Mouse (Mus musculus) cerebellum, adult 2 months (tissue): ENCODE results near the gene Fn1.

Experiments
- CTCF ChIP-seq: fragments of 200-500 bp; IDR thresholded peaks from 2 replicates; pipeline ENCODE4 v1.5.1; 2011; ENCODE audit warnings: low read depth, mild to moderate bottlenecking, control low read depth, low read length, moderate library complexity, borderline replicate concordance; ENCODE audit not compliant: insufficient read depth
- POLR2A ChIP-seq: fragments of 200-500 bp; IDR thresholded peaks from 2 replicates; pipeline ENCODE4 v1.6.1; 2011; ENCODE audit warnings: low read length, control low read depth, borderline replicate concordance; ENCODE audit not compliant: insufficient read depth

GRCm38 (mm10) chr1:71642794-71643193 lies 10.2 kb downstream of the Fn1 start:
- TF ChIP-seq POLR2A = no peak
- no peak for TF ChIP-seq CTCF
